Mouse (Mus musculus): ENCODE measurements around the gene Prr19.
A peak's percentile ranks its signal among the peaks of the same experiment; 100 is the strongest.

GRCm38 (mm10) chr7:25305956-25306613 lies 4.9 kb downstream of the Prr19 start, which contains the start of gene Tmem145:
- TF ChIP-seq POLR2A (IDR thresholded peaks at IDR 0.05; ENCODE audit: control insufficient read depth, extremely low read depth, insufficient read depth, low read length, poor library complexity) (no peak), CTCF (IDR thresholded peaks at IDR 0.05; ENCODE audit: borderline replicate concordance, control insufficient read depth, extremely low read depth, insufficient read depth, low read length, poor library complexity) (0 out of 2 replicates have a peak, but pooled peaks have one; percentile 25)
